Mouse (Mus musculus) brain, embryonic 14.5 days (tissue): ENCODE data around the gene Itga6.

Experiments used
- CTCF ChIP-seq: fragments of 200-500 bp; IDR thresholded peaks from 2 replicates; pipeline ENCODE4 v1.5.1; 2012; ENCODE audit warnings: inconsistent platforms, mild to moderate bottlenecking, moderate library complexity, borderline replicate concordance; ENCODE audit not compliant: insufficient read depth, insufficient read length; ENCODE audit errors: extremely low read depth
- POLR2A ChIP-seq: fragments of 200-500 bp; IDR thresholded peaks from 2 replicates; pipeline ENCODE4 v1.6.1; 2012; ENCODE audit warnings: mild to moderate bottlenecking, inconsistent platforms, borderline replicate concordance; ENCODE audit not compliant: poor library complexity, insufficient read depth, insufficient read length, severe bottlenecking; ENCODE audit errors: extremely low read depth

DNA sequence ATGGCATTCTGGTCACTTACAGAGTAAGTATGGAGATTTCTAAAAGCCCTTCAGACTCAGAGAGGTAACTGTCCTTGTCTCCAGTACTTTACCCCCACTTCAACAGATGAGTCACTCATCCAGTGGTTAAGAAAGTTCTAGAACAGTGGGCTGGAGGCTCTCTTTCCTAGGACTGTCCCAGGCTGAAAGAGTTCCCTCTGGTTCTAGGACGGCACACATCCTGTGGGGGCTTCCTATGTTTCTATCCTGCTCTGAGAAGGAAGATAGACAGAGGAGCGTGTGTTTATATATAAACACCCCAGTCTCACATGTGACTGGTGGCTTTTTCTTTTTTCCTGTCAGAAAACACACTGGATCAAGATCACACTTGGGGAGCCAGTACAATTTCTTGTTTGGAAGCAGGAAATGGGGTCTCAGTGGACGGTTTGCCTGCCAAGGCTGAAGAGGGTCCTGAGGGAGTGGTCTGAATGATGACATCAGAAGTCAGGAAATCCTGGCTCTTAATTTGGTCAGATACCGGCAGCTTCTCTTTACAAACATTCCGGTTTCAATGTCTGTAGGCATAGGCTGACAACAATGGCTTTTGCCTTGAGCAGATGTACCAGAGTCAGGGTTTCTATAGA is 34.0 kb downstream of the Itga6 start:
- TF ChIP-seq CTCF (no peak), POLR2A (no peak)
